Mouse (Mus musculus) c-Kit-positive CD71-positive TER-119-positive erythroid progenitor cells, embryonic 14.5 days (primary cell): ENCODE data around the gene Opcml.

ENCODE experiments used
- DNase-seq: peaks from one replicate; pipeline ENCODE4 v3.0.0-alpha.2; 2013; ENCODE audit warnings: low spot score

Gene Opcml

DNA sequence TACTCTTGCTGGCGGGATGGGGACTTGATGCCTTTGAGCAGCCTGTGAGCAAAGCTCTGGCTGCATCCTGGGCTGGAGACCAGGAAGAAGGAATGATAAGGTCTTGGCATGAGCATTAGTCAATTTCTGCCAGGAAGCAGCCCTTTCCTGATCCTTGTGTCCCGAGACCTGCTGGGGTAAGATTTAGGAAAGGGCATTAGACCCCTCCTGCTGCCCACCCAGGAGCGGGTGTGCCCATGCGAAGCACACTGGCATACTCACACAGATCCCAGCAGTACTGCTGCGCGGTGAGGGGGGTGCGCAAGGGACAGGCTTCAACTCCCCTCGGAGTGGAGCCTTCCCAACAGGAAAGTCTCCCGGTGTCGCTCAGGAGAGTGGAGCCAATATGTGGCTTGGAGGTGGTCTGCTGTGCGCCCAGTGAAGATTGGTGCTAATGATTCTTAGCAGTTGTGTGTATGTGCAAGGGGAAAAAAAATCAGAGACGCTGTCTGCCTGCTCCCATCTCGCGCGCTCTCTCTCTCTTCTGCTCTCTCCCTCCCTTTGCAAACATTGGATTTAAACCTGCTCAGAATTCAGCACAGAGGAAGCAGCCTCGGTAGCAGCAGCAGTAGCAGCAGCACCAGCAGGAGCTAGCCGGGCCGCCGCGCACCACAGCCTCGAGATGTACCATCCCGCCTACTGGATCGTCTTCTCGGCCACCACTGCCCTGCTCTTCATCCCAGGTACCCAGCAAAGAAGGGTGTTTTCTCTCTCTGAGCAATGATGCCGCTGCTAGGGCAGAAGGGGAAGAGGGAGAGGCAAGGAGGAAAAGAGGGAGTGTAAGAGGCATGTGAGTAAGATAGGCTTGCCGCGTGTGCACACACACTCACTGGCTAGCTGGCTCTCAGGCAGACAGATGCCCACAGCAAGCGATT lies at the start of gene Opcml:
Gene Opcml (plus strand): TSS at position 51 of the 914 bp plus-strand sequence.
- DNase-seq: no peak

DNA sequence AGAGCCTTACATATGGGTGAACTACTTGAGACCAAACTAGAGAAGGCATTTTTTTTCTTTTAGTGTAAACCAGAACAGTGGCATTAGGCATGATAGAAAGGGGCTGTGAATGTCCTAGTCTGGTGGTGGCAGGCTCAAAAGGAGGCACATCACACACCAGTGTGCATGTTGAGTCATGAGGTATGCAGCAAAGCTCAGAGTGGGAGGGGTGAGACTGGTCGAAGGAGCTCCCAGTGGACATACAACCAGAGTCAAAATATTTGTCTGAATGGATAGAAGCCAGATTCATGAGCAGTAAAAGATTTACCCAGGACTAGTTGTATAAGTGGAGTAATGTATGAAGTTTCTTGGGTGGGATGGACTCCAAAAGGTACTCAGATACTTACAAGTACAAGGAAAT lies 31.9 kb upstream of the Opcml start:
- DNase-seq: no peak

DNA sequence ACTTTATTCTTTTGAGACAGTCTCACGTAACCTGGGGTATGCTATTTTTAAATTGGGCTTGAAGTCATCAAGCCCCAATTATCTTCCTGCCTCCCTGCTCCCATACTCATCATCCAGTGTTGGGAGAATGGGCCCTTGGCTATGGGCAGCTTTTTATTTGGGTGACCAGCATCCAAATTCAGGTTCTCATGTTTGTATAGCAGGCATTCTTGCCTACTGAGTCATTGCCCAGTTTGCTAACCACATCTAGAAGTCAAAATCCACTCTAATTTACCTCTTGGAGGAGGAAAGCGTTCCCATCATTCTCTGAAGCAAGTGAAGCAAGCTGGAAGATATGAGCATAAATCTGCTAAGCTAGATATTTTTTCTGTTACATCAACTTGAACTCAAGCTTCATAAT lies 29.4 kb upstream of the Opcml start:
- no peak for DNase-seq

DNA sequence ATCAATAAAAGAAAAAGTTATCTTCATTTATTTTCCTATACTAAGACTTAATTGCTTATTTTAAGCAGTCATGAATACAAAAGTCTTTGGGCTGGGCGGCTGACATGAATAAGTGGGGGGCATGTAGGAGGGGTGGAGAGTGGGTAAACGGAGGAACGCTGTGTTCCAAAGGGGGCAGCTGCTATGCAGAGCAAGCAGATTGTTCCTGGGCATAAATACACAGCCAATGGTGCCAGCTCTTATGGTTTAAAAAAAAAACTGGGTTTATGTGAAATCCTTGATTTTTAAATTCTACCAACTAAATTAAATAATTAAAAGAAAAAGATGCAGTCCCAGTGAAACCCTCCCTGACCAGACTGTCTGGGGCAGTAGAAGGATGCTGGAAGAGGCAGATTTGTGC lies 24.1 kb upstream of the Opcml start:
- no peak for DNase-seq

- no peak for DNase-seq
These were observed 23.2 kb upstream of the Opcml start for GRCm38 (mm10) chr9:27767196-27767900.

DNA sequence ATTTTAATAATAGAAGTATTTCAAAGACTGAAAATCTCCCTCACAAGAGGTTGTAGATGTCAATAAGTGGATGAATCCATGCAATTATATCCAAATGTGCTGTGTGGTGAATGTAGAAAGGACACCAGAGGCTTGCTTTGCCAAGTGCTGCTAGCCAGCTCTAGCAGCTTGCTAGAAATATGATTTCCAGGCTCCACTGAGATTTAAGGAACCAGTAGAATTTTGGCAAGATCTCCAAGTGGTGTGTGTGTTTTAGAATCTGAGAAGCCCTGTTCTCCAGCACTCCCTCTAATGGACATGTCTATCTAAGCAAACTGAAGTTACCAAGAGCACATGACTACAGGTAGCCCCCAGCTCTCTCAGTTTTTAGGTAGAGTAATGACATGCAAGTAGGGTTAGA lies 21.8 kb upstream of the Opcml start:
- no peak for DNase-seq

DNA sequence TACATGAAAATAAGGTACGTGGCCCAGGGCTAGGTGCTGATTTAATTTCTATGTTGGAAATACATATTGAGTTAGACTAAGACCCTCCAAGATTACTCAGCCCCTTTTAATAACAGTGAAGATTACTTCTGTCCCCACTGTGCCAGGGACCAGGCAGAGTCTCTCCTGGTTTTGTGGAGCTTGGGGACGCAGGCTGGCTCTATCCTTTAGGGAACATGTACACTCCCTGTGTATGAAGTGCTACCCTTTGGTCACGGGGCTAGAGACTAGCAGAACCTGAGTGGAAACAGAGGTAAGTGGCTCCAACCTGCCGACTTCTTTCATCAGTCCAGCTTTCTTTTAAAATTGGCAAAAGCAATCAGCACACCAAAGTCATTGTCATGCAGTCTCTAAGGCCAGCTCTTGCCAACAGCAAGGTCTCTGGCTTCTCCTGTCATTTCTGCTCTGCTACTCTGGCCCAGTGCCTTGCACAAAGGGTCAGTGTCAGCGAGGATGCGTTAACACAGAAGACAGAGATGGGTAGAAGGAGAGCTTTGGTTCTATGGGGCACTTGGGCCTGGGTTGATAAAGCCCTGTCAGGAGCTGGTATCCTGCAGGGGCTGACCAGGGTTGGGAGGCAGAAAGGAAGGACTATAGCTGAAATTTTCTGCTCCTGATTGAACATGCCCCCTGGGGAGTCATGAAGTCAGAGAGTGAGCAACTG lies 9.1 kb upstream of the Opcml start:
- DNase-seq: no peak

- DNase-seq: no peak
These were observed 8.6 kb upstream of the Opcml start for GRCm38 (mm10) chr9:27781994-27782337.

- DNase-seq: no peak
These were observed 1.0 kb downstream of the Opcml start for GRCm38 (mm10) chr9:27791639-27791966.

- no peak for DNase-seq
These were observed 1.7 kb downstream of the Opcml start for GRCm38 (mm10) chr9:27792226-27792625.

- DNase-seq: no peak
These were observed 2.4 kb downstream of the Opcml start for GRCm38 (mm10) chr9:27792994-27793393.

DNA sequence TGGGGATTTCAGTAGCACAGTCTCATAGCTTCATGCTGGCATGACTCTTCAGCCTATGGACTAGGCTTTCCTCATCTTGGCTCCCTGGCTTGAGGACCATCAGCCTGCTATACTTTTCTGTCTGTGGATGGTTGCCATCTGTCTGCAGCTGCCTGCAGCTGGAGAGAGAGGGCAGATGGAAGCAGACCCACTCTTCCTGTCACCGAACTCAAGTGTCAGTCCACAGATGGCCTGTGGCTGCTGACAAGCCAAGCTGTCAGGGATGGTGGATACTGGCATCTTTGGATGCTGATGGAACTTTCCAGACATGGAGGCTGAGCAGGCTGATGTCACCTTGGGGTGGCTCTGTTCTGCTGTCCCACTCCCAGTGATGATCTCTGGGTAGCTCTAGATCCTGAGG lies 6.0 kb downstream of the Opcml start:
- DNase-seq: no peak

DNA sequence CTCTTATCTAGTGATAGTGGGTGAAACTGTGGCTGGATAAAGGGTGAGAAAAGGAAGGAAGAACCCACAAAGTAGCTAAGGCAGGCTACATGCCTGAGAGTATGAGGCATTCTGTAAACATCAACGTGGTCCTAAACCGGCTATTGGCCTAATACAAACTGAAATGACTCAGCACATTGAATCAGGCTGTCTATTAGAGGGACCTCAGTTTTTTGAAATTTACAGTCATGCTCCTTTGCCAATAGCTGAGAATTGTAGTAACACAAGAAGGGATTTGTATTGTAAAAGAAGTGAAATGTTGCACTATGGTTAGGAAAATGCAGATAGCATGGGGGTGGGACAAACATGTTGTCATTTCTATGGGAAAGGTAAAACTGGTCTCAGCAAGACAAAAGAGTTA lies 10.4 kb downstream of the Opcml start:
- no peak for DNase-seq

GRCm38 (mm10) chr9:27801807-27802206 lies 11.2 kb downstream of the Opcml start:
- DNase-seq: no peak

DNA sequence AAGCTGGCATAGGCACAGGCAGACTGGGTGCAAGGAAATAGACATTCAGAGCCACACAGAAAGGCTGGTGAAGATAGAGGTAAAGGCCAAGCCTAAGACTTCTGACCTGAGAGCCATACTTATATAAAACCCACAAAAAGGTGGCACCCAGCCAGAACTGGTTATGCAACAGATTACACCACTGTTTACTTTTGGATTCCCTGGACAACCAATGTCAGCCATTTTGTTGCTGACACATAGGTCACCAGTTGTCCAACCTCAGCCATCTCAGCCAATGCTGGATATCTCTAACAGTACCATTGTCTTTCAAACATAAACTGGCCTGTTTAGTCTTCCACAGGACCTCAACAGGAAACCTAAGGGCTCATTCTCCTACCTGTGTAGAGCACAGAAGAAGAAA lies 11.8 kb downstream of the Opcml start:
- DNase-seq: no peak

DNA sequence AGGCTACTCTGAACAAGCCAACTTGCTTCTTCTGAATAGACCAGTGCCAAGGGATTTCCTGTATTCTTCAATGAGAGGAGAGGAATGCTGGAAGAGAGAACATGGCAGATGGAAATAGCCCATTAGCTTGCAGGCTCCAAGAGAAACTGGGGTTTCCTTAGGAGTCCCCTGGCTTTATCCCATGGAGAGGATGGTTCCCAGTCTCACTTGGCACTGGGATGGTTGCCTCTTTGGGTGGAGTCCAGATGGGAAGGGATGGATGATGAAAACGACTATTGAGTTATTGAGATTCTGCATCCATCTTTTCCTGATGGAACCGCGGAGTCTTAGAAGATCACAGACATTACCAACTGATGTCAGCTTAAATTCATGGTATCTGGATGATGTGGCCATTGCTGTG lies 13.9 kb downstream of the Opcml start:
- no peak for DNase-seq

DNA sequence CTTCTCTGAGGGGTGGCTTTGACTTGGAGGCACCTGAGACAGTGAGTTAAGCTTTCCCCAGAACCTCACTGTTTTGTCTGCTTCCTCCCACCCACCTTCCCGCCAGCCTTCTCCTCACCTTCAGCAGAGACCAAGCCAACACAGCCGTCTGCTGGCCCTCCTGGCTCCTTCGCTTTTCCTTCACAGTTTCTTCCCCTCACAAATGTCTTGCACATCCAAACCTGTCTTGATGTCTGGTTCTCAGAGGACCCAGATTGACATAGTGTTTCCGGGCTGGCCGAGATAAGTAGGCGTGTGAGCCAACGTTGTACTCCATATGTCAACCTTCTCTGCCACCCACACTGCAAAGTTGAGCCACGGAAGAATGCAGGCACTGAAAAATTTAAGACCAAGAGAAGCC lies 19.2 kb downstream of the Opcml start:
- no peak for DNase-seq

DNA sequence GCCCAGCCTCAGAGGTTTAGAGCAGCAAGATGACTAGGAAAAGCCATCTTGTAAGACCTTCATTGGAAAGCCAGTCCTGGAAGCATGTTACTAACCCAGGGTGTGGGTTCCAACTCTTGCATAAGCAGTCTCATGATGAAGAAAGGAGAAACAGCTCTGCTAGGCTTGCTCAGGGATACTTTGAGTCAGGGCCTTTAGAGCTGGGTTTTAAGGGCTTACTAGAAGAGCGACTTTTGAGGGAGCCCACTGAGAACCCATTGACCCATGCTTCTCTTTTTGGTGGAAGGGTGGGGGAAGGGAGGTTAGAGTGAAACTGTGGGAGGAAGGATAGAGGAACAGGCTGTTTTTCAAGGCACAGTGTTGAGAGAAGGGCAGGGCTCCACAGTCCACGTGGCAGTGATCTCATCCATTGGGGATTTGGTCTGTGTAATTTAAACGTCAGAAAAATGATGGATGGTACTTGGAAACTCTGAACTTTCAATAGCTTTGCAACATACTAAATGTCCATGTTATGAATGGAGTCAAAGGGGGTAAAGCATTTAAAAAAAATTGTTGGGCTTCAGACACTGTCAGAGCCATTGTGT lies 22.7 kb downstream of the Opcml start:
- no peak for DNase-seq

DNA sequence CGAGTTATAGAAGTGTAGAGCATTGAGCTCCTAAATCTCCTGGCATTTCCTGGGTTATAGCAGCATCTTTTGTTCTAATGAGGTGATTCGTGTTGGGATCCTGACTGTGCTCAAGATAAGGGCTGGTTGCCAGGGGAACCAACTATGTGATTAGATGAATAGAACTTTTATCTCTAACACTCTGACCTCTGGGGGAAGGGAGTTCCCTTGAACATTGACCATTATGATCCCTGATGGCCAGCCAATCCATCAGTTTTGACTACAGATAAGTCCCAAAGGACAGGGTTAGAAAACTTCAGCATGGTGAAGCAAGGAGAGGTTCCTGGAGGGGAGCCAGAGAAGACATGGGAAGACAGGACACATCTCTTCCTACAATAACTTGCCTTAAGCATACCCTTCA lies 23.6 kb downstream of the Opcml start:
- DNase-seq: no peak

- DNase-seq: no peak
These were observed 30.6 kb downstream of the Opcml start for GRCm38 (mm10) chr9:27821197-27821596.

- DNase-seq: no peak
These were observed 32.1 kb downstream of the Opcml start for GRCm38 (mm10) chr9:27822681-27823080.

- no peak for DNase-seq
These were observed 33.8 kb downstream of the Opcml start for GRCm38 (mm10) chr9:27824424-27824823.

- DNase-seq: no peak
These were observed 39.9 kb downstream of the Opcml start for GRCm38 (mm10) chr9:27830519-27830918.
